Mouse (Mus musculus): Measurements from ENCODE around the gene Lrch4.

GRCm38 (mm10) chr5:137677859-137678258, 48.9 kb downstream of the Lrch4 start:
- no peak for TF ChIP-seq CTCF (conservative IDR thresholded peaks at IDR 0.05; ENCODE audit: low read length)
- no peak for TF ChIP-seq POU5F1 (IDR thresholded peaks at IDR 0.05; ENCODE audit: borderline replicate concordance, low read length)

Measured in E14TG2a.4 (cell line).